Mouse (Mus musculus): ENCODE results near the gene Nrsn2. TPM values are rescaled to one million over a fixed set of nuclear protein-coding genes. Genes with fewer than 3 reads are reported as not detected.

Nrsn2 gene
- polyA plus RNA-seq, 1 experiment from 2014 or later: 5.5 TPM

DNA sequence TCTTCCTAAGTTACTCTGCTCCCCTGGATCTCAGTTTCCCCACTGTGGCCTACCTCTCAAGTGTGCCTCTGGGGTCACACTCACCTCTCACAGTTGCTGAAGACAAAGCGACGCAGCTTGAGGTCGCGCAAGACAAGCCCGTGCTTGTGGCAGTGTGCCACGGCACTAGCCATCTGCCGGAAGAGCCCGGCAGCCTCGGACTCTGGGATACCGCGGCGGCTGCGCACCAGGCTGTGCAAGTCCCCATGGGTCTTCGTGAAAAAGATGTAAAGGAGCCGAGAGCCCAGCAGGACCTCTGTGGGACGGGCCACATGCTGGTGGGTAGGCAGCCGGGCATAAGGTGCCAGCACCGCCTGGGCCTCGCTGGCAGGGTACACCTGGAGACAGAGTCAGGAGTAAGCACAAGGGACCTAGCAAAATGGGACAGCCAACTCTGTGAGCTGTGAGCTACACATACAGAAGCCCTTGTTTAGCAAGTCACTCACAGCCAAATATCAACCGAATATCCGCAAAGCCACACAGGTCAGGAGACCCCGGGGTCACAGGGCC is 36.7 kb downstream of the Nrsn2 start:
- Histone ChIP-seq H3K4me3 (ENCODE audit: low read depth, low read length) (no peak overlapping the region), H3K36me3 (ENCODE audit: control insufficient read depth, insufficient read depth, low read length) (no peaks in the 10 kb centered on the region), H3K27me3 (ENCODE audit: control insufficient read depth, insufficient read depth, low read length) (no peaks in the 10 kb centered on the region), H3K27ac (ENCODE audit: low read depth, low read length) (no peak overlapping the region), H3K4me2 (no peak overlapping the region), H3K4me1 (ENCODE audit: control insufficient read depth, insufficient read depth, low read length) (peaks cover 4% of the 10 kb centered on the region; the same call in 1 of the 2 replicates), H3K9me3 (replicated peaks; ENCODE audit: control insufficient read depth, low read length) (no peaks in the 10 kb centered on the region), H3K9ac (ENCODE audit: low read depth, low read length) (no peak overlapping the region)
- ATAC-seq (replicated peaks; ENCODE audit: insufficient number of reproducible peaks, low FRiP score, low TSS enrichment): no peak
- WGBS (ENCODE audit: insufficient replicate concordance): 80% methylated on average over 22 of the region's 22 CpGs

GRCm38 (mm10) chr2:152338319-152338718 is 38.1 kb downstream of the Nrsn2 start:
- ATAC-seq (replicated peaks; ENCODE audit: insufficient number of reproducible peaks, low FRiP score, low TSS enrichment): no peak
- Histone ChIP-seq H3K9ac (ENCODE audit: low read depth, low read length) (no peak overlapping the region), H3K4me1 (ENCODE audit: control insufficient read depth, insufficient read depth, low read length) (no peaks in the 10 kb centered on the region), H3K27me3 (ENCODE audit: control insufficient read depth, insufficient read depth, low read length) (no peaks in the 10 kb centered on the region), H3K27ac (ENCODE audit: low read depth, low read length) (no peak overlapping the region), H3K4me3 (ENCODE audit: low read depth, low read length) (no peak overlapping the region), H3K4me2 (no peak overlapping the region), H3K36me3 (ENCODE audit: control insufficient read depth, insufficient read depth, low read length) (no peaks in the 10 kb centered on the region), H3K9me3 (replicated peaks; ENCODE audit: control insufficient read depth, low read length) (no peaks in the 10 kb centered on the region)
- 79% methylated on average over 13 of the region's 13 CpGs for WGBS (ENCODE audit: insufficient replicate concordance)

DNA sequence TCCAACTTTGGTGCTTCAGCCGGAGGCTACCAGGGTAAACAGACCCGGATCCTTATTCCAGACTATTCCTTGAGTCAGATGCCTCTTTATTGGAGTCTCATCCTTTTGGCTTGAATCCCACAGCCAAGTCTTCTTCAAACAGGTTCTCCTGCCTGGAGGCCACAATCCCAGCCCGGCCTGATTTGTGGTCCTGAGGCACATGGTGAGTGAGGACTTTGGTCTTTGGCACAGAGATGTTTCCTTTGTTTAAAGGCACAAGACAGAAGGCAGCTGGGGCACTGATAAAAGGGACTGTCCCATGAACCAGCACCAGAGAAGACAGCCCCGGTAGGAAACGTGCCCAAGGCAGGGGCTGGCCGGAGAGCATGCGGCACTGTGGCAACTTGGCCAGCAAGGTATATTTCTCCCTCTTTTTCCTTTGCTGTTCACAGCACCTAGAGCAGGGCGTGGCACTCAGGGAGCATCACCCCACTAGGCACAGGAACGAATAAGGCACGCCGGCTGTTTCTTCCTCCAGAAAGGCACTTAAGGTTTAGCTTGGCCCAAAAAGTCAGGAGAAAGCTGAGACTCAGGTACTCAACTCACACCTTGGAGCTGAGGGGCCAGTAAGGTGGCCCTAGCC is 38.7 kb downstream of the Nrsn2 start:
- Histone ChIP-seq H3K9ac (ENCODE audit: low read depth, low read length) (no peak overlapping the region), H3K27ac (ENCODE audit: low read depth, low read length) (no peak overlapping the region), H3K4me1 (ENCODE audit: control insufficient read depth, insufficient read depth, low read length) (no peaks in the 10 kb centered on the region), H3K4me2 (no peak overlapping the region), H3K27me3 (ENCODE audit: control insufficient read depth, insufficient read depth, low read length) (no peaks in the 10 kb centered on the region), H3K9me3 (replicated peaks; ENCODE audit: control insufficient read depth, low read length) (no peaks in the 10 kb centered on the region), H3K36me3 (ENCODE audit: control insufficient read depth, insufficient read depth, low read length) (no peaks in the 10 kb centered on the region), H3K4me3 (ENCODE audit: low read depth, low read length) (no peak overlapping the region)
- ATAC-seq (replicated peaks; ENCODE audit: insufficient number of reproducible peaks, low FRiP score, low TSS enrichment): no peak
- 89% methylated on average over 11 of the region's 11 CpGs for WGBS (ENCODE audit: insufficient replicate concordance)

DNA sequence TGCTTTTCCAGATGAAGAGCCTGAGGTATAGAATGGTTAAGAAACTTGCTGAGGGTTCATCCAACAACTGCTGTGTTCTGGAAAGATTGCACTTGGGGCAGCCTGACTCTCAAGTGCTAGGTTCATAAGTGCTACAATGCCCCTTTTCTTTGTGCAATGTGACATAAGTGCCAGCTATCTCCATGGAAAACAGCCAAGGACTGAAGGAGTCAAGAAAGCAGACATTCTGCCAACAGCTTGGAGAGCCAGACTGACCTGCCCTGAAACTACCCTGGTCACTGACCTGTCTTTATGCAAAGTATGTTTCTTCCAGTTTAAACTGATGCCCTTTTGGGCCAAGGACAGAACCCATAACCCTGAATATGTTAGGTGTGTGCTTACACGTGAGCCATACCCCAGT is 39.6 kb downstream of the Nrsn2 start:
- no peak overlapping the region for H3K4me3 ChIP-seq (ENCODE audit: low read depth, low read length)
- H3K27me3 ChIP-seq (ENCODE audit: control insufficient read depth, insufficient read depth, low read length): no peaks in the 10 kb centered on the region
- no peak overlapping the region for H3K4me2 ChIP-seq
- WGBS (ENCODE audit: insufficient replicate concordance): 66% methylated on average over 1 of the region's 1 CpGs
- H3K9ac ChIP-seq (ENCODE audit: low read depth, low read length): no peak overlapping the region
- no peaks in the 10 kb centered on the region for H3K9me3 ChIP-seq (replicated peaks; ENCODE audit: control insufficient read depth, low read length)
- no peak for ATAC-seq (replicated peaks; ENCODE audit: insufficient number of reproducible peaks, low FRiP score, low TSS enrichment)
- no peaks in the 10 kb centered on the region for H3K36me3 ChIP-seq (ENCODE audit: control insufficient read depth, insufficient read depth, low read length)
- H3K4me1 ChIP-seq (ENCODE audit: control insufficient read depth, insufficient read depth, low read length): no peaks in the 10 kb centered on the region
- H3K27ac ChIP-seq (ENCODE audit: low read depth, low read length): no peak overlapping the region

GRCm38 (mm10) chr2:152335289-152335820 is 41.1 kb downstream of the Nrsn2 start:
- WGBS (ENCODE audit: insufficient replicate concordance): 34% methylated on average over 10 of the region's 11 CpGs
- Histone ChIP-seq H3K4me2 (no peak overlapping the region), H3K4me1 (ENCODE audit: control insufficient read depth, insufficient read depth, low read length) (peaks cover 11% of the 10 kb centered on the region), H3K27ac (ENCODE audit: low read depth, low read length) (no peak overlapping the region), H3K4me3 (ENCODE audit: low read depth, low read length) (no peak overlapping the region), H3K9ac (ENCODE audit: low read depth, low read length) (no peak overlapping the region), H3K9me3 (replicated peaks; ENCODE audit: control insufficient read depth, low read length) (no peaks in the 10 kb centered on the region), H3K36me3 (ENCODE audit: control insufficient read depth, insufficient read depth, low read length) (no peaks in the 10 kb centered on the region), H3K27me3 (ENCODE audit: control insufficient read depth, insufficient read depth, low read length) (no peaks in the 10 kb centered on the region)
- no peak for ATAC-seq (replicated peaks; ENCODE audit: insufficient number of reproducible peaks, low FRiP score, low TSS enrichment)

DNA sequence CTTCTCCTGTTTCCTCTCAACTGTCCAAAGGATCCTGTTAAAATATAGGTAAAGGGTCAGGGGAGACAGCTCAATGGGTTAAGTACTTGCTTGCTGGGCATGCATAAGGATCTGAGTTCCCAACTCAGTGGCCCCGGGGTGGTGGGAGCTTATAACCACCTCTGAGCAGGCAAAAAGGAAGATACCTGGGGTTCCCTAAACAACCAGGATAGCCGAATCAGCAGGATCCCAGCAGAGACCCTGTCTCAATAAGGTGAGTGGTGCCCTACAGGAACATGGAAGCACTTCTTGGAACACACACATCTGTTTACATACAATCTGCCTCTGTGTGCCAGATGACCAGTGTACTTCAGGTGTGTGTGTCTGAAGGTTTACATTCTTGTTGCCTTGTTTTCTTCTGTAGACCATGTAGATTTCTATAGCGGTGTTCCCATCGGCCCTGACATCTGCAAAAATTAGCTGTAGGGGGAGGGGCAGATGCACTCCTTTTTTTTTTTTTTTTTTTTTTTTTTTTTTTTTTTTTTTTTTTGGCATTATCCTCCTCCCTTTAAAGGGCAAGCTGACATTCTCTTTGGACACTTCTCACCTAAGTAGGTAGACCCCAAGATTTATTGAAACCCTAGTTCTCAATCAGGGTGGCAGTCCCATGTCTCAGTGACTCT is 43.0 kb downstream of the Nrsn2 start:
- Histone ChIP-seq H3K27ac (ENCODE audit: low read depth, low read length) (no peak overlapping the region), H3K4me3 (ENCODE audit: low read depth, low read length) (no peak overlapping the region), H3K9ac (ENCODE audit: low read depth, low read length) (no peak overlapping the region), H3K4me2 (no peak overlapping the region), H3K36me3 (ENCODE audit: control insufficient read depth, insufficient read depth, low read length) (no peaks in the 10 kb centered on the region), H3K4me1 (ENCODE audit: control insufficient read depth, insufficient read depth, low read length) (peaks cover 11% of the 10 kb centered on the region), H3K27me3 (ENCODE audit: control insufficient read depth, insufficient read depth, low read length) (no peaks in the 10 kb centered on the region), H3K9me3 (replicated peaks; ENCODE audit: control insufficient read depth, low read length) (no peaks in the 10 kb centered on the region)
- ATAC-seq (replicated peaks; ENCODE audit: insufficient number of reproducible peaks, low FRiP score, low TSS enrichment): no peak
- WGBS (ENCODE audit: insufficient replicate concordance): 71% methylated on average over 4 of the region's 4 CpGs

DNA sequence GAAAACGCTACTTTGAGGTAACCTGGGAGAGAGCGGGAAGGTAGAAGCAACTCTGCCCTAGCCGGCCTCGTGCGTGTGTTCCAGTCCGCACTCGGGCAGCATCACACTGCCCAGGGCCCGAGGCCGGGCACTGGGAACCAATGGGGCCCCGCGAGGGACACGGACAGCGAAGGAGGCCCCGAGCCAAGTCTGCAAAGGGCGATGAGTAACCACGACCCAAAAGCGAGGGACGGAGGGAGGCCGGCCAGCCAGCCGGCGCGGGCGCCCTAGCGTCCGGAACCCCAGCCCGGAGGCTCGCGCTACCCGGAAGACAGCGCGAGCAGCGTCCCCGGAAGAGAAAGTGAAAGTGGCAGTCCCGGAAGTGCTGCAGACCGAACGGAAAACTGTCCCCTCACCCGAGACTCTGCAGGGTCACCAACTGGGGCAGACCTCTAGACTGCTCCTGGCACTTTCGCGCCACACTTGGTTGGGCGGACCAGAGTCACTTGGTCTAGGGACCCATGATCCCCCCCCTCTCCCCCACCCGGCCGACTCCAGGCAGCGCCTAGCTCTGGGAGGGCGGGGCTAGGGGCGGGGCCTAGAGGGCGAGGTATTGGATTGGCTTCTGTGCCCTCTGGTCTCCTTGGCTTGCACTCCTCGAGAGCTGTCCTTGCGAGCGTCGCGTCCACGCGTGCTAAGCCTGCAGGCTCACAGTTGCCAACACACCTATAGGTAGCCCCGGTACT is 44.2 kb downstream of the Nrsn2 start, which contains the start of gene Rbck1:
Gene Rbck1, minus strand, starts transcription at position 553 of the 725 bp plus-strand sequence.
- H3K36me3 ChIP-seq (ENCODE audit: control insufficient read depth, insufficient read depth, low read length): no peaks in the 10 kb centered on the region
- under 1% methylated on average over 54 of the region's 54 CpGs for WGBS (ENCODE audit: insufficient replicate concordance)
- H3K9ac ChIP-seq (ENCODE audit: low read depth, low read length): peak within 1 kb of the TSS; percentile 89
- peak within 1 kb of the TSS; percentile 74 for H3K4me3 ChIP-seq (ENCODE audit: low read depth, low read length)
- peaks cover 11% of the 10 kb centered on the region for H3K4me1 ChIP-seq (ENCODE audit: control insufficient read depth, insufficient read depth, low read length)
- ATAC-seq (replicated peaks; ENCODE audit: insufficient number of reproducible peaks, low FRiP score, low TSS enrichment): peak; percentile 92
- H3K27ac ChIP-seq (ENCODE audit: low read depth, low read length): peak within 1 kb of the TSS; percentile 95
- H3K4me2 ChIP-seq: peak within 1 kb of the TSS; percentile 94
- H3K9me3 ChIP-seq (replicated peaks; ENCODE audit: control insufficient read depth, low read length): no peaks in the 10 kb centered on the region
- no peaks in the 10 kb centered on the region for H3K27me3 ChIP-seq (ENCODE audit: control insufficient read depth, insufficient read depth, low read length)

- no peak overlapping the region for H3K27ac ChIP-seq (ENCODE audit: low read depth, low read length)
- H3K4me1 ChIP-seq (ENCODE audit: control insufficient read depth, insufficient read depth, low read length): peaks cover 11% of the 10 kb centered on the region
- H3K36me3 ChIP-seq (ENCODE audit: control insufficient read depth, insufficient read depth, low read length): peaks cover 4% of the 10 kb centered on the region
- H3K9ac ChIP-seq (ENCODE audit: low read depth, low read length): peak overlapping the region; percentile 89
- H3K9me3 ChIP-seq (replicated peaks; ENCODE audit: control insufficient read depth, low read length): no peaks in the 10 kb centered on the region
- ATAC-seq (replicated peaks; ENCODE audit: insufficient number of reproducible peaks, low FRiP score, low TSS enrichment): no peak
- H3K4me2 ChIP-seq: peak overlapping the region; percentile 94
- H3K4me3 ChIP-seq (ENCODE audit: low read depth, low read length): peak overlapping the region; percentile 74
- H3K27me3 ChIP-seq (ENCODE audit: control insufficient read depth, insufficient read depth, low read length): no peaks in the 10 kb centered on the region
- WGBS (ENCODE audit: insufficient replicate concordance): 45% methylated on average over 7 of the region's 7 CpGs
Observed at GRCm38 (mm10) chr2:152330858-152331423, 45.5 kb downstream of the Nrsn2 start.
